Mouse (Mus musculus): ENCODE data around the gene Gm45062. TPM values are rescaled to one million over a fixed set of nuclear protein-coding genes. Genes with fewer than 3 reads are reported as not detected.

Gm45062 gene
- polyA plus RNA-seq, 1 experiment from 2014 or later, result 11.4 TPM

Other genes with a start within 250 kb of the Gm45062 start
- 0.31 and 0.39 TPM in 2 replicates for gene Col28a1, start 66.8 kb upstream of the Gm45062 start, polyA plus RNA-seq (2015; fragmentation: Nextera tagmentation; extraction: Ambion mirVana)
- 24.5 and 25.1 TPM in 2 replicates for gene Mios, start 50.2 kb upstream of the Gm45062 start, polyA plus RNA-seq (2015; fragmentation: Nextera tagmentation; extraction: Ambion mirVana)
- 165 and 198 TPM in 2 replicates for gene Rpa3, start 277 bp upstream of the Gm45062 start, polyA plus RNA-seq (2015; fragmentation: Nextera tagmentation; extraction: Ambion mirVana)
- 23.3 and 24.4 TPM in 2 replicates for gene Umad1, start 162 bp upstream of the Gm45062 start, polyA plus RNA-seq (2015; fragmentation: Nextera tagmentation; extraction: Ambion mirVana)

All from kidney, embryonic 15.5 days (tissue).